Mouse (Mus musculus) thymus, postnatal 0 days (tissue): ENCODE measurements around the gene Jagn1. TPM values are rescaled to one million over a fixed set of nuclear protein-coding genes. Genes with fewer than 3 reads are reported as not detected.

Experiments
- DNase-seq: peaks from one replicate; pipeline ENCODE4 v3.0.0-alpha.2; 2015; ENCODE audit warnings: low spot score
- polyA plus RNA-seq: library from polyadenylated mRNA; unstranded; fragments of >200 nt; fragmentation: Nextera tagmentation; extraction: Ambion mirVana; gene quantifications from 2 replicates; pipeline ENCODE4 v1.2.1, GENCODE M21; 2015

Jagn1 gene
- polyA plus RNA-seq, 1 experiment from 2014 or later, result 70.6 TPM

DNA sequence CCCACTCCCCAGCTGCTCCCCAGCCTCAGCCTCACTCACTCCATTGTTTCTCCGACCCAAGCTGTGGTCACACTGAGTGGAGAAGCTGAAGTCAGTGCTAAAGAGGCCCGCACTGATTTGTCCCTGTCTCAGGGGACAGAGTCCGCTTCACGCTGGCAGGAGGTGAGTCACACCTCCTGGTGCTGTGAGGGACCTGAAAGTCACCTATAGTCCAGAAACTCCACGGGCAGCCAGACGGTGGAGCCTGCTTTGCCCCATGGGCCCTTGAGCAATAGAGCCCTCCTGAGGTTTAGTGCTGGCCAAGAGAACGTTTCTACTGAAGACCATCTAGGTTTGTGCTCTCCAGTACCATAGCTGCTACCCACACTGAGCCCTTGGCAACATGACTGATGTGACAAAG, 7.7 kb upstream of the Jagn1 start:
- DNase-seq, result no peak

DNA sequence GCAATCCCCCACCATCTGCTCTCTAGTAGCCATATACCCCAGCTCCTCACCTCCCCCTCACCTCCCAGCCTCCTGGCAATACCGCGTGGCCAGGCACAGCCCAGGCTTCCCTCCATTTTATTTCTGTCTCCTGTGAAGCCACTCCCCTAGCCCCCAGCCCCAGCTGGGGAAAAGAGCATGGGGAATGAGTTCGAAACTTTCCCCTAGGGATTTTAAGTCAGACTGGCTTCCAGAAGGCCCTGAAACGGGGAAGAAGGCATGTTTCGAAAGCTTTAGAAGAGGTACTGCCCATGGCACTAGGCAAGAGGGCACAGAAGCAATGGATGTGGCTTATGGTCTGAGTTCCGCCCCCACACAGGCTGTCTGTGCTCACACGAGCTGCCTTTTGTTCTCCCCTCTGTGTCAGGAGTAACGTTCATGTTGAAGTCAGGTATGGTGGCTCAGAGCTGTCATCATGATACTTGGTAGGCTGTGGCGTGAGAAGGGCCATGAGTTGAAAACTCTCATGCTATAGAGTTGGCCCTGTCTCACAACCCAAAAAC, 6.6 kb upstream of the Jagn1 start, which contains the start of gene Cidec:
Gene Cidec, minus strand, starts transcription at position 97 of the 542 bp plus-strand sequence.
- DNase-seq, result no peak

DNA sequence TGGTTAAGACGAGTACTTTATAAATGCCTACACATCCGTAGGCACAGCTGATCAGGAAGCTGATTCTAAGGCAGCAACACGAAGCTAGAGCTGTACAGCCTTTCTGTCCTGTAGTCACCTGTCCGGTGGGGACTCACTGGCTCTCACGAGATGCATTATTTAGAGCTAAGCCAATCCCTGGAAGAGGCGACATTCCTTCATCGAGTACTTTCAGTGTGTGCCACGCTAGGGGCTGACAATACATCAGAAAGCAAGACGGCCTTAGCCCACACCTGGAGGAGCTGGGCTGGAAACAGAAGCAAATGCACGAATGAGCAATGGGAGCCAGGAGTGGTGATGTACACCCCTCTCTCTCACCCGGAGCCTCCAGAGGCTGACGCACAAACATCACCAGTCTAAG, 5.2 kb upstream of the Jagn1 start:
- DNase-seq, result no peak

DNA sequence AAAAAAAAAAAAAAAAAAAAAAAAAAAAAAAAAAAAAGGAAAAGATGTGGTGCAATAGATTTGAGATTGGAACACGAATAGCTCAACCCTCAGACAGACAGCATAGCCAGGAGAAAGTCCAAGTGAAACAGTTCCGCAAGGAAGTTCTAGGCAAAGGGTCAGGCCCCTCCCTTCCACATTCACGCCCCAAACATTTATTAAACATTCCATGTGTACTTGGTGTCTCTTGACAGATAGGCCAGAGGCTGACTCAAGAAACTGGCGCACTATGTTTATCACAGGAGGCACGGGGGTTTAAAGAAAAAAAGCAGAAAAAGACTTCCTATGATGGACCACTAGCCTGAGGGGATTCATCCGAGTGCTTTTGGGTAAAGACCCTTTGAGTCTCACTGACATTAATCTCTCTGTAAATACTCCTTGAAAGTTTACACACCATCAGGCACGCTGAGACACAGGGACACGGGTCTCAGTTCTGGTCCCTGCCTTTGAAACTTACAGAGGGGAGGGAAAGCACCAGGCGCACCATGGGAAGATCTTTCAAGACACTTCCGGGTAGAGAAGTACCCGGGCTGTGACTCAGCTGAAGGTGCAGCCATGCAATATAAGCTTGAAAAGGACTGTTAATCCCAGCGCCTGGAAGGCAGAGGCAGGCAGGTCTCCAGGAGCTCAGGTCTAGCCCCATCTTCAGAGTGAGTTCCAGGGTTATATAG, 3.5 kb upstream of the Jagn1 start:
- DNase-seq, result no peak

DNA sequence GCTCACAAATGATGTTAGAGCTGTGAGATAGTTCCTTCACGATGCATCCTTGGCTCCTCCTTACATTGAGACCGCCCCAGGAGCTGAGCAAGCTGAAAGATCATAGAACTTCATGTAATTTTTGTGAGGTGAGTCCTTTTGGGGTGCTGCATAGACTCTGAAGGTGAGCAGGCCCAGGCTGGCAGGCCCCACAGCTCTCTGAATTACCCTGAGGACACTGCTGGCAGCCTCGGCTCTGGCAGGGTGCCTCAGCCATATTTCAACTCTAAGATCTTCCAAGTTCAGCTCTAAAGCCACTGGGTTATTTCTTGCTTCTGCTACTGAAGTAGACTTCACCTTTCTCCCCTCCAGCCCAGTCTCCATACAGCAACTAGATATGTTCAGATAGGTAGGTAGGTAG, 1.7 kb upstream of the Jagn1 start:
- no peak for DNase-seq

DNA sequence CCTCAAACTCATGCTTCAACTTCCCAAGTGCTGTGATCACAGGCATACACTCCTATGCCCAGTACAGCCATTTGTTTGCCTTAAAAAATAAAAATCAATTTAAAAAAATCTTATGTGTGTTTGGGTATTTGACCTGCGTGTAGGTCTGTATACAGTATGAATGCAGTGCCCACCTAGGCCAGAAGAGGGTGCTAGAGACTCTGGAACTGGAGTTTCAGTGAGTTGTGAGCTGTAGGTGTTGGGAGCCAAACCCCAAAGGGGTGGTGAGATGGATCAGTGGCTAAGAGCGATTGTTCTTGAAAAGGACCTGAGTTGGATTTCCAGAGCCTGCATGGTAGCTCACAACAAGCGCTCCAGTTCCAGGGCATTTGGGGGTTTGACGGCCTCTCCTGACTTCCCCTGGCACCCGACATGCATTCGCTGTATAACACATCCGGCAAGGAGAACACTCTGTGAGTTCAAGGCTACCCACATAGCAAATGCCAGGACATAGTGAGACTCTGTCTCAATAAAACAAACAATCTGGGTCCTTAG, 1.2 kb upstream of the Jagn1 start:
- DNase-seq, result peak; percentile 88

DNA sequence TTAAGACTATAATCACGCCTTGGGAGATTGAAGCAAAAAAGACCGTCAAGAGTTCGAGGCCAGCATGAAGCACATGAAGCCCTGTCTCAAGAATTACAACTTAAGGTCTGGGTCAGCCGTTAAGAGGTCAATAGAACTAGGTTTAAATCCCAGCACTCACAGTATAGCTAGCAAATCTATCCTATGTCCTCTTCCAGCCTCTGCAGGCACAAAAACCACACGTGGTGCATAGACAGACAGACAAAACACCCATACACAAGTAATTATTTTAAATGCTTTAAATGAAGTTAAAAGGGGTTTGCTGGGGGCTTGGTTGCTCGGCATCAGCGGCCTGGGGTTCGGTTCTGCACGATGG, 305 bp upstream of the Jagn1 start:
- DNase-seq, result peak; percentile 8

DNA sequence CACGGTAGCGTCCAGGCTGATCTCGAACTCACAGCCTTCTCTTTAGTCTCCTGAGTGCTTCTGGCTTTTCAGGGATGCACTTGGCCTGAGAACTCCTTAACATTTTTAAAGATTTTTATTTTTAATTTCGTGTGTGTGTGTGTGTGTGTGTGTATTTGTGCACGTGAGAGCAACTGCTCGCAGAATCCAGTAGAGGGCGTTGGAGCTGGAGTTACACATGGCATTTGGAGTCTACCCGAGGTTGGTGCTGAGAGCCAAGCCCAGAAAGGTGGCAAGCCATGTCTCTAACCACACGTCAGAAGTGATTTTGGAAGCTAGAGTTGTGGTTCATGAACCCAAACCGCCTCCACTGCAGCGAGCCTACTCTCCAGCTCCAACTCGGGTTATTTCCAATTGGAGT, 722 bp downstream of the Jagn1 start:
- peak; percentile 27 for DNase-seq

DNA sequence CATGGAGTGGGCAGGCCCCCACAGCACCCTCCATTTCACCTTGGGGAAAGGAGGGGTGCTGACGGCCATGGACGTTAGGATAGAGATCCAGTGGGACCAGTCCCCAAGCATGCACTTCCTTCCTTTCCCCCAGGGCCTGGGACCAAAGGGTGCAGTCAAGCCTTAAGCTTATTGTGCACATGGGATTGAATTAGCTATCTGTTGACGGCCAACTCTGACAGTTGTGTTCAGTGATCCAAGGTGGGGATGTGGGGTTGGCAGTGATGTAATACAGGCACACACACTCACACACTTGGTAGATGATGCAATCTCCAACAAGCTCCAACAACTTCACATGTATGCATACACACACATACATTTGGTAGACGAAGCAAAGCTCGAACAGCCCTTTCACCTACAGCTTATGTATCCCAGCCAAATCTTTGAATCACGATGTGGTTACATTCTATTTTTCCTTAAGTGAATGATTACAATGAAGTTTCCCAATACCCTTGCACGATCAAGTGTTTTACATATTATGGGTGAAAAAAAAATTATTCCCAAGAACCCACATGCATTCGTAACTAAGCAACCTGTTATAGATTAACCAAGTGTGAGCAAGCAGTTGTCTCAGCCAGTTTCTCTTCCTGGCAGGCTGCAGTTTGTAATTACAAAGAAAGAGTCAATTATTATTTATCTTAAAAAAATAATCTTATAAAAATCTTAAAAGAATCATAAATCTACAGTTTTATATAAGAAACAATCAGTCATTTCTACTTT, 2.0 kb downstream of the Jagn1 start:
- no peak for DNase-seq

DNA sequence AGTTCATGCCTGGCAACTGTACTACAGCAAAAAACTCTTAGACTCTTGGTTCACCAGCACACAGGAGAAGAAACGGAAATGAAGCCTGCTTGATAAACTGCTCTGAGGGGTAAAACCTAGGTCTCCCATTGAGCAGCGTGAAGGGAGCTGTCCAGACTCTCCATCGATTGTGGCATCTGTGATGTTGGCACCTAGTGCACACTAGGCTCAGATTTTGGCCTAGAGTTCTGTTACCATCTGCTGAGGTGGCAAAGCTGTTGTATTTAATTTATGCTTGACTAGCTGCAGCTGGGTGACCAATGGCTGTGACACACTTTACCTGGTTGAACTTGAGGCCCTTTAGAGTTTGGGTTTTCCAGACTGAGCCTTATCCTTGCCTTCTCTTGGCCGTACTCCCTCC, 5.3 kb downstream of the Jagn1 start:
- DNase-seq, result no peak

DNA sequence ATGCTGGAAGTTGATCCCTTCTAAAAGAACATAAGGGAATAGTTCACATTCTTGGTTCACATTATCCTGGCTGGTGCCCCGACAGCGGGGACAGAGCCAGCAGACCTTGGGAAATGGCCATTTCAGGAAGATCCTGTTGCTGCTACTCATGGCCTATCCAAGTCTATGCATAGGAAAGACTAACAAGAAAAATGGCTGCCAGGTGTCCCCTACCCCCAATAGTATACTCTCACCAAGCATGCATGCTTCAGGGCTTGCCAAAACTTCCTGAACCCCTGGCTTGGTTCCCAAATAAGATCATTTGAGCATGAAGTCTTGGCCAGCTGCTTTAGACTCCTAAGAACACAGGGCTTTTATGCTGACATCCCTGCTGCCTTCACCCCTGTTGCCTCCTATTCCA, 9.5 kb downstream of the Jagn1 start:
- DNase-seq, result no peak

DNA sequence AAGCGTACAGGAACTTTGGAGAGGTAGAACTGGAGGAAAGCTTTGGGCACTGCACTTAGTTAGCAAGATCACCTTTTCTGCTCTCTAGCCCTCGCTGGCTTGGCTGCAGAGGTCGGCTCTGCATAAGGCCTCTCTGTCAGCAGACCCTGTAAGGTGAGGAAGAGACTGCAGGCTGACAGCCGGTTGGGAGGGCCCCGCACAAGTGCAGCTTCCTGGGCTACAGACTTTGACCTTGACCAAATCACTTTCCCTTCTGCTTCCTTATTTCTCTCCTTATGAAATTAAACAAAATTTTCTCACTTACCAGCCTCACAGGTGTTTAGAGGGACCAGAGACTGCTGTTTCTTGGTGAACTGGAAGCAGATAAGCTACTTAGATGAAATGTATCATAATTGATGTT, 12.6 kb downstream of the Jagn1 start:
- DNase-seq, result no peak

DNA sequence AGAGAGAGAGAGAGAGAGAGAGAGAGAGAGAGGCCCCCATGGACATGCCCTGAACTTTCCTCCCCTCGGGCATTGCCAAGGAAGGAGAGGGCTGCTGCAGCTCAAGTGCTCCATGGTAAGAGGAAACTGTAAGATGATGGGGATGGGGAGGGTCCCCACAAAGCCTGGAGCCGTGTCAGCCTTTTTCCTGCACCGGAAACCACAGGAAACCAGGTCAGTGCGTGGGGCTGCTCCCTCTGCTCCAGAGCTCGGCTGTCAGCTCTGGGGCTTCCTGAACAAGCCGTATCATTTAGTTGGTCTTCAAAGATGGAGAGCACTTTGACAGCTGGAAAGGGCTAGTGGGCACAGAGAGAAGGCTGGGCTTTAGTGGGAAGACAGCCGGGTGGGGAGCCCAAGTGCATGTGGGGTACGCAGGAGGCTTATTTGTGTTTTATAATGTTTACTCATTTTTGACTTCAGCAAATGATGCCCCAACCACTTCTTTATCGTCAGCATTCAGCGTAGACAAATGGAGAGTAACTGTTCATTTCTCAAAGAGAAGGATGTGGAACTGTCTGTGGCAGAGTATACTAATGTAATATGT, 15.7 kb downstream of the Jagn1 start, which contains the start of gene Il17re:
Gene Il17re, plus strand, starts transcription at position 533 of the 583 bp plus-strand sequence.
- DNase-seq, result peak; percentile 68

DNA sequence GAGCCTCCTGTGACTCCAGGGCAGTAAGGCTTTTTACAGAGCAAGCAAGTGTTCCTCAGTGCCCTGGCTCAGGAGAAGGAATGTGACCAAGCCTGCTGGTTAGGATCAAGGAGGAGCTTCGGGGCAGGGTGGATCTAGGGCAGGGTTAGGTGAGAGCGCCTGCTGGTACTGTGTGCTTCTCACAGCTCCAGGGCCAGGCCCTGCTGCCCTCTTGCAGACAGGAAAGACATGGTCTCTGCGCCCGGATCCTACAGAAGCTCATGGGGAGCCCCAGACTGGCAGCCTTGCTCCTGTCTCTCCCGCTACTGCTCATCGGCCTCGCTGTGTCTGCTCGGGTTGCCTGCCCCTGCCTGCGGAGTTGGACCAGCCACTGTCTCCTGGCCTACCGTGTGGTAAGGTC, 16.3 kb downstream of the Jagn1 start:
- peak; percentile 34 for DNase-seq

DNA sequence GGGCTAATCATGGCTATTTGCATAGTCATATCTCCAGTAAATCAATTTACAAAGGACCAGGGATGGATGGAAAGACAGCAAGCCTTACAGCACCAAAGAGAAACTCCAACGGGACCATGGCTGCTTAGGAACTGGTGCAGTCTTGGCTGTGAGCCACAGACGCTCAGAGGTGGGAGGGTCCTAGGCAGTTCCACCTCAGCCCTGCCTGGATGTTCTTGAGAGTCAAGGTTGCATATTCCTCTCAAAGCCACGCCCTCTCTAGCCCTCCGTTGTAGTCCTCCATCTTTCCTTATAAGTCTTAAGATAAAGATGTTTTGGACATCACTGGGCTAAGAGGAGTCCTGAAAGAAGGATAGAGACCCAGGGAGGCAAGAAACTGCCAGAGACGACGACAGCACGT, 21.7 kb downstream of the Jagn1 start:
- DNase-seq, result no peak

DNA sequence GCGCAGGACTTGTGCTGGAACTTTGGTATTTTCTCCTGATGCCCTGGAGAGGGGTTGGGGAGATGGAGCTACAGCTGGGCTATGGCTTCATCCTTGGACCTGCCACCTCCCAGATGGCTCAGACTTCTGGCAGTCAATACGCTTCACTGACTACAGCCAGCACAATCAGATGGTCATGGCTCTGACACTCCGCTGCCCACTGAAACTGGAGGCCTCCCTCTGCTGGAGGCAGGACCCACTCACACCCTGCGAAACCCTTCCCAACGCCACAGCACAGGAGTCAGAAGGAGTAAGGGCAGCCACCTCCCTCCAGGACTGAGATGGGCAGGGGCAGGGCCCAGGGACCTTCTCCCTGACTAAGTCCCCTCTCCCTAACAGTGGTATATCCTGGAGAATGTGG, 23.2 kb downstream of the Jagn1 start:
- no peak for DNase-seq

DNA sequence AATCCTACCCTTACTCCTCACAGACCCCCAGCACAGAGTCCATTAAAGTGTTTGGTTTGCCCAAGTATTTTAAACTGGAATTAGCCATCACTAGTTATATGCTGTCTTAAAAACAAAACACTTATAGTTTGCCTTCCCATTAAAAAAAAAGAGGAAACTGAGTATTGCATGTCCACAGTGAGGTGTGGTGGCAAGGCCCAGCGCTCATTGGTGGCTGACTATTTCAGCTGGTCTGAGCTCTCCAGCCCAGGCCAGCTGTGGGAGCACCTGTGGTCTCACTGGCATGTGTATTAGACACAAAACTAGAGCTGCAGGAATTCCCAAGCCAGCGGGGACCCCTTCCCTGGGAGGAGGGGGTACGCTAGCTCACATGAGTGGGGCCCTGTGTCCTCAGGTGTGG, 26.1 kb downstream of the Jagn1 start:
- DNase-seq, result no peak

DNA sequence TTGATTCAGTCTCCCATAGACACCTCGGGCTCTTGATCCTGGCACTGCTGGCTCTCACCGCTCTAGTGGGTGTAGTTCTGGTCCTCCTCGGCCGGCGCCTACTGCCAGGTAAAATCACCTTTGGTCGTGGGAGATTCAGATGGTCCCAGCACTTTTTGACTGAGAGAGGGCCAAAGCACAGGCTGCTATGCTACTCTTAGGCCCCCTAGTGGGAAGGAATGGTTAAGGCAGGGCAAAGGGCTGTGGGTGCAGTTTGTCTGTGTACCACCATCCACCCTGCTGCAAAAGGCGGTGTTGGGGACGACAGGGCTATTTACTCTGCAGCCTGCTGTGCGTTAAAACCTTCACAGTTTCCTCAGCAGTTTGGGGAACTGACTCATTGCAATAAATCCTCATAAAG, 26.7 kb downstream of the Jagn1 start:
- DNase-seq, result peak; percentile 89

DNA sequence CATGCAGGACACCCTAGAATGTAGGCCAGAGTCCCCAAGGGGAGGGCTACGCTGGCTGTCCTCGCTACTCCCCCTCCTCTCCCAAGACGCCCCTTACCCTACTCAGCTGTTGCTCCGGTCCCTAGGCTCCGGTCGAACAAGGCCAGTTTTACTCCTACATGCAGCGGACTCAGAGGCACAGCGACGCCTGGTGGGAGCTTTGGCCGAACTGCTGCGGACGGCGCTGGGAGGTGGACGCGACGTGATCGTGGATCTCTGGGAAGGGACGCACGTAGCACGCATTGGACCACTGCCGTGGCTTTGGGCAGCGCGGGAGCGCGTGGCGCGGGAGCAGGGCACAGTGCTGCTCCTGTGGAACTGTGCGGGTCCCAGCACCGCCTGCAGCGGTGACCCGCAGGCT, 27.1 kb downstream of the Jagn1 start:
- peak; percentile 58 for DNase-seq

DNA sequence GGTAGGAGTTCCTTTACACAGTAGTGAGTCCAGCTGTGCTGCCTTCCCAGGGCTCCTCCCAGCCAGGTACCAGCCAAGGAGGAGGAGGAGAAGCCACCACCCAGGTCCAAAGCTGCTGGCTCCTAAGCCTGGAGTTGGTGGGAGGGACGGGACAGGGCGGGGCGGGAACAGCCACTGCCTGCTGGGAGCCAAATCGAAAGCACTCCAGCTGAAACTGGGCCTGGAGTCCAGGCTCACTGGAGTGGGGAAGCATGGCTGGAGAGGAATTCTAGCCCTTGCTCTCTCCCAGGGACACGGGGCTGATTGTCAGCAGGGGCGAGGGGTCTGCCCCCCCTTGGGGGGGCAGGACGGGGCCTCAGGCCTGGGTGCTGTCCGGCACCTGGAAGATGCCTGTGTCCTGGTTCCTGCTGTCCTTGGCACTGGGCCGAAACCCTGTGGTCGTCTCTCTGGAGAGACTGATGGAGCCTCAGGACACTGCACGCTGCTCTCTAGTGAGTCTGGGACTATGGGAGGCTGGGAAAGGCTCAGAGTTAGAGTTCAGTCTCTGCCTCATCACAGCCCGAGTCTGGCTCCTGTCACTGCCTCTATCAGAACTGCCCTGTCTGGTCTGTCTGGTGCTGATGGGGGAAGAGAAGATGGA, 29.0 kb downstream of the Jagn1 start, which contains the start of gene Il17rc:
Gene Il17rc, plus strand, starts transcription at position 131 of the 640 bp plus-strand sequence.
- DNase-seq, result no peak

DNA sequence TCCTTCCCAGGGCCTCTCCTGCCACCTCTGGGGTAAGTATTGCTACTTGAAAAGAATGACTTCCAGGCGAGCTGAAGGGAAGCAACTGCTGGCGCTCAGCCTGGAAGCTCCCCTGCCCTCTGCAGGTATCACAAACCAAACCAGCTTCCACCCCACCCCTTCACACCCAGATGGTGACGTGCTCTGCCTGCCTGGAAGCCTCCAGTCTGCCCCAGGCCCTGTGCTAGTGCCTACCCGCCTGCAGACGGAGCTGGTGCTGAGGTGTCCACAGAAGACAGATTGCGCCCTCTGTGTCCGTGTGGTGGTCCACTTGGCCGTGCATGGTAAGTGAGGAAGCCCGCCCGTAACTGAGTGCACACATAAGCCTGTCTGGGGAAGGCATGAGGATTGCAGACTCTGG, 29.7 kb downstream of the Jagn1 start:
- DNase-seq, result no peak
